Mouse (Mus musculus) T-cell, adult 2 months (primary cell): ENCODE data around the gene Lgals1.

ENCODE experiments used
- DNase-seq: peaks from one replicate; pipeline ENCODE4 v3.0.0; 2022; ENCODE audit warnings: low spot score

Gene Lgals1

GRCm38 (mm10) chr15:78912040-78912439, 14.5 kb upstream of the Lgals1 start:
- no peak for DNase-seq

GRCm38 (mm10) chr15:78913632-78914090, 12.9 kb upstream of the Lgals1 start, which contains the start of gene Pdxp:
TSS of gene Pdxp (plus strand) at chr15:78913919.
- DNase-seq, result peak; percentile 97

DNA sequence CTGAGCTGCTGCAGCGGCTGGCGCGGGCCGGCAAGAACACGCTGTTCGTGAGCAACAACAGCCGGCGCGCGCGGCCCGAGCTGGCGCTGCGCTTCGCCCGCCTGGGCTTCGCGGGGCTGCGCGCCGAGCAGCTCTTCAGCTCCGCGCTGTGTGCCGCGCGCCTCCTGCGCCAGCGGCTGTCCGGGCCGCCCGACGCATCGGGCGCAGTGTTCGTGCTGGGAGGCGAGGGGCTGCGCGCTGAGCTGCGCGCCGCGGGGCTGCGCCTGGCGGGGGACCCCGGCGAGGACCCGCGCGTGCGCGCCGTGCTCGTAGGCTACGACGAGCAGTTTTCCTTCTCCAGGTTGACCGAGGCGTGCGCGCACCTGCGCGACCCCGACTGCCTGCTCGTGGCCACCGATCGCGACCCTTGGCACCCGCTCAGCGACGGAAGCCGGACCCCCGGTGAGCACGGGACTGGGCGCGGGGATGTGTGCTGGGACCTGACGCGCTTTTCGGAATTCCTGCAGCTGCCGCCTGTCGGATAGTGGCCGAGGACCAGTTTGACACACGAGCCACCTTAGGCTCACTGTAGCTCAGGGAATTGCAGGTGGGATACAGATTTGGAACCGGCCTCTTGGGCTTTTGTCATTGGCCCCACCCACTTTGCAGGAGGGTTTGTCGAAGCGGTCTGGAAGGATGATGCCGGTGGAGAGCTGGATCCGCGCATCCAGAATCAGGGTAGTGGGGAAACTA, 12.3 kb upstream of the Lgals1 start:
- no peak for DNase-seq

DNA sequence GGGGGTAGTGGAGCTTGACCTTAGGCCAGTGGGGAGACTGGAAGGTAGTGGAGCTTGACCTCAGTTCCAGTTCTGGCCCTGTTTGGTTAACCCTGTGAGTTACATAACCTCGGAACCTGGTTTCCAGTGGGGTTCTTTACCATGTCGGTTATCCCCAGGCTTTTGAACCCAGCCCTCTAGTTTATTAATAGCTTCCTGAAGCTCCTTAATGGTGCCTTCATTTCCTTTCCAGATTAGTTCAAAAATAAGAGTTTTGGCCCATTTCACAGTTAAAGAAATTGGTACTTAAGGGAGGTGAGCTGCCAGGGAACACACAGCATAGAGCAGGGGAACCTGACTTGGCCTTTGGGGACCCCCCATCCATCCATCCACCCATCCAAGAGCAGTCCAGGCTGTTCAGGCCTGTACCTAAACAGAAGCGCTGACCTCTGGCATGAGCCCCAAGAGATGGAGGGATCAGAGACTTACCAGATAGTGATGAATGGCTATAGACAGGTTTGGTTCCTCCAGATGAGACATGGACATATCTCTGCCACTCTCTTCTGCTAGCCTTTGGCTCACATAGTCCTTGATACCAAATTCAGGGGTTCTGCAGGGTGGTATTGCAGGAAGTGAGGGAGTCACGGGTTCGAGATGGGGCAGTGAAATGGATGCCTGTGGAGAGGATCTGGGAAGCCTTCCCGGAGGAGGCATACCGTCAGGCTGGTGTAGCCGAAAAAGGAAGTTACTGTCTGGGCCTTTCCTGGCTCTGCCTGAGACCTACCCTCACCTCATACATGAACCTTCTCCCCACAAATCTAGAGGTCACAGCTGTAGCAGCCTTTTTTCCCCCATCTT, 11.5 kb upstream of the Lgals1 start:
- no peak for DNase-seq

DNA sequence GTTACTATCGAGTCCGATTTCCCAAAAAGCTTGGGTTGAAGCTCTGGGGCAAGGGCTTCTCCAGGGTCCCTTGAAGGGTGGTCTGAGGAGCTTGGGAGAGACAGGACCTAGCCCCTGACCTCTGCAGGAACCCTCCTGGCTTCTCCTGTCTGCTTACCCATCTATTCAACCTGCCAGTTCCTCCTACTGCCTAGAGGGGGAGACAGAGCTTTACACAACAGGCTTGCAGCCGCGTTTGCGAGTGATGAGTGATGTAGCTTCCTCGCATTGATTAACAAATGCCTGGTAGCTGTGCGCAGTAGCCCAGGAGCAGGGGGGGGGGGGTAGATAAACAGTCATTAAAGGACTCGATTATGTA, 10.9 kb upstream of the Lgals1 start:
- peak; percentile 81 for DNase-seq

DNA sequence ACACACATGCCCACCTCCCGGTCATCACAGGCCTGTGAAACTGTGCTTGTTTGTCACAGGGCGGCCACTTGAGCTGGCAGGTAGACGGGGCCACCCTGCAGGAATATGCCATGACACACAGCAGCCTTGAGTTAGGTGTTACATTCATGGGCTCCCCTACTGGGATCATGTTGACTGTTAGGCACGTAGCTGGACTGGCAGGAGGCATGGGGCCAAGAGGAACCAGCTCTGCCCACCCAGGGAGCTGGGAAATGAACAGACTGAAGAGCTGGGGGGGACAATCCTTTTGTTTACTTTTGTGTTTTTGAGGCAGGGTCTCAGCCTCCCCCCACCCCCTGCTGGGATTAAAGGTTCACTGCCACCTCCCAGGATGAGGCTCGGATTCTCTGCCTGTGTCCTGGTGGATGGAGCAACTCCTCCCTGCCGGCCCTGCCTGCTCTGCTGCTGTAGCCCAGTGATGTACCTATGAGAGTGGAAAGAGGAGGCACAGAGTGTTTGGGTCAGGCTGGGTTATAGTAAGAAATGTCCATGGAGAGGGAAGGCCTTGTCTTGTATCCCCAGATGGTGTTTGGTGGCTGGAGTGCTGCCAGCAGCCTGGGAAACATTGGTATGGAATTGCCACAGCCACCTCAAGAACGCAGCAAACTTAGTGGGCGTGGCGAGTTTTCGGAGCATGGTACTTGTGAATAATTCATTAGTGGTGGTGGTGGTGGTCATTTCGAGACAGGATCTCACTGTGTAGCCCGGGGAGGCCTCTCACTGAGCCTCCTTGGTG, 10.3 kb upstream of the Lgals1 start:
- no peak for DNase-seq

- DNase-seq, result no peak
Observed at GRCm38 (mm10) chr15:78918126-78918525, 8.4 kb upstream of the Lgals1 start.

DNA sequence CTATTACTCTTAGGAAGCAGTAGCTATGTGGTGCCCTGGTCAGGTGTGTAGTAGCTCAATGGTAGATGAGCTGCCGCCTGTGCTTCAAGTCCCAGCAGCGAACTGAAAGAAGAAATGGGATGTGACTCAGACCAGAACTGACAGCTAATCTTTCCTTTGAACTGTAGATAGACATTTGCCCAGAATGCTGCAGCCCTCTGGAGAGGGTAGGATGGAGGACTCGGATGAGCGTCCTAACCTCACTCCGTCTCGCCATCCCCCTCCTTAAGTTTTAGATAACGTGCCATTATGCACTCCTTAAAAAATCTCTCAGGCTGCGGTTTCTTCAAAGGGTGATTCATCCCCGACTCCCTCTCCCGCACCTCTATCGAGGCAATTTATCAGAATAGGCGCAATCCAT, 6.6 kb upstream of the Lgals1 start:
- no peak for DNase-seq

GRCm38 (mm10) chr15:78922700-78923099, 3.8 kb upstream of the Lgals1 start:
- no peak for DNase-seq

DNA sequence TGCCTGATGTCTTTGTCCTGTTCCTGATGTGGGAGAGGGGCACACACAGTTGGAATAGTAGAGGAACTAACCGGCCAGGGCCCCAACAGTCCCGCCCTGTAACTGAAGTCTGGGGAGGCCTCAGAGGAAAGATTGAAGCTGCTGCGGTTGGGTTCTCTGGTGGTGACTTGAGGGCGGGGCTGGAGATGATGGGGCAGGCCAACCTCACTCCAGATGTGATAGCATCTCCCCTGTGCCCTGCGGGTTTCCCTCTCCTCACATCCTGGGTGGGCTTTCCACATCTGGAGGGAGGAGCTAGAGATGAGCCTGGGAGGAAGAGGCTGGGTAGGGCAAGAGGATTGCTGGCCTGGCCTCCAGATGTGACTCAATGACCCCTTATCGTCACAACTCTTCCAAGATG, 2.9 kb upstream of the Lgals1 start:
- DNase-seq, result peak; percentile 80

- DNase-seq, result no peak
Observed at GRCm38 (mm10) chr15:78925129-78925528, 1.4 kb upstream of the Lgals1 start.

GRCm38 (mm10) chr15:78927021-78927787, 679 bp downstream of the Lgals1 start:
- no peak for DNase-seq

GRCm38 (mm10) chr15:78927788-78928457, 1.4 kb downstream of the Lgals1 start:
- DNase-seq, result peak; percentile 88

DNA sequence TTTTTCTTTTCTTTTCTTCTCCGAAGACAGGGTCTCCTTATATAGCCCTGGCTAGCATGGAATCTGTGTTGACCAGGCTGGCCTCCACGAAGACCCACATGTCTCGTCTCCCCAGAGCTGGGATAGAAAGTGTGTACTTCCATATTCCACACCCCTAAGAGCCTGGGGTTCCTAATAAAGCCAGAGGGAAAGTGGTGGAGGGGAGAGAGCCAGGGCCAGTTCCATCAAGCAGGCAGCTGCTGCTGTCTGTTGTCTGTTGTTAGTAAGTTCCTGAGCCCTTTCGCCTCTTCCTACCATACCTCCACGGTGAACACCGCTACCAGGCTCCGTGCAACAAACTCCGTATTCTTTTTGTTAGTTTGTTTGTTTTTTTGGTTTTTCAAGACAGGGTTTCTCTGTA, 2.0 kb downstream of the Lgals1 start:
- no peak for DNase-seq

GRCm38 (mm10) chr15:78930192-78930706, 3.7 kb downstream of the Lgals1 start:
- no peak for DNase-seq

- DNase-seq, result no peak
Observed at GRCm38 (mm10) chr15:78930801-78931426, 4.4 kb downstream of the Lgals1 start.

GRCm38 (mm10) chr15:78931577-78931976, 5.1 kb downstream of the Lgals1 start:
- peak; percentile 84 for DNase-seq

DNA sequence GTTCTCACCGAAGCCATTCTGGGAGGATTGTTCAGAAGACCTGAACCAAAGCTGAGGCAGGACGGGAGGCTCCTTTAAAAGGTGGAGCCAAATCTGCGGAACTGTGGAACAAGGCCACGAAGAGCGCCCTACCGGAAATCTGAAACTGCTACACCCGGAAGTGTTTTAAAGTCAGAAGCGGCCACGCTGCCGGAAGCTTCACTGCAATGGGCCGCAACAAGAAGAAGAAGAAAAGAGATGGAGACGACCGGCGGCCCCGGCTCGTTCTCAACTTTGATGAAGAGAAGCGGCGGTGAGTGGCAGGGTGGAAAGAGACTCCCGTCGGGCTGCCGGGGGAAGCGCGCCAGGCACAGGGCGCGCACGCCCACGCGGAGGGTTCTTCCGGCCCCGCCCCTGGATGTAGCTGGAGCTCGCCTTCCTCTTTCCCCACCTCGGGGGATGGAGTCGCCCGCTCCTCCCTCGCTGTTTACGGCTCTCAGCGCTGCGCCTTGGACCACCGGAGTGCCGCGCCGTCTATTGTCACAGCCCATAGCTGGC, 8.3 kb downstream of the Lgals1 start, which contains the start of gene Nol12:
Gene Nol12 (plus strand): TSS at position 150 of the 537 bp plus-strand sequence.
- DNase-seq, result peak; percentile 85

- no peak for DNase-seq
Observed at GRCm38 (mm10) chr15:78936403-78936802, 9.9 kb downstream of the Lgals1 start.

GRCm38 (mm10) chr15:78937311-78937710, 10.8 kb downstream of the Lgals1 start:
- DNase-seq, result no peak
